Mouse (Mus musculus) fat pad, adult 2 months (tissue): ENCODE measurements around the gene Gm19684.
"Not testable (repeated sequence)": the region's sequence is repeated elsewhere in the genome, so short reads cannot be mapped to it uniquely, and the experiment has no call there.

Experiments used
- DNase-seq: peaks from one replicate; pipeline ENCODE4 v3.0.0-alpha.2; 2011; ENCODE audit warnings: low read depth, low spot score; ENCODE audit errors: extremely low read depth

The Gm19684 gene

GRCm38 (mm10) chr17:36169753-36170152 is 48.3 kb downstream of the Gm19684 start:
- no peak for DNase-seq

- DNase-seq, result no peak
Observed at GRCm38 (mm10) chr17:36170287-36170814, 48.9 kb downstream of the Gm19684 start.

GRCm38 (mm10) chr17:36176132-36176531 is 54.7 kb downstream of the Gm19684 start:
- DNase-seq, result not testable (repeated sequence)

- DNase-seq, result not testable (repeated sequence)
Observed at GRCm38 (mm10) chr17:36178938-36179337, 57.5 kb downstream of the Gm19684 start.
